Mouse (Mus musculus): ENCODE measurements around the gene Lasp1.

DNA sequence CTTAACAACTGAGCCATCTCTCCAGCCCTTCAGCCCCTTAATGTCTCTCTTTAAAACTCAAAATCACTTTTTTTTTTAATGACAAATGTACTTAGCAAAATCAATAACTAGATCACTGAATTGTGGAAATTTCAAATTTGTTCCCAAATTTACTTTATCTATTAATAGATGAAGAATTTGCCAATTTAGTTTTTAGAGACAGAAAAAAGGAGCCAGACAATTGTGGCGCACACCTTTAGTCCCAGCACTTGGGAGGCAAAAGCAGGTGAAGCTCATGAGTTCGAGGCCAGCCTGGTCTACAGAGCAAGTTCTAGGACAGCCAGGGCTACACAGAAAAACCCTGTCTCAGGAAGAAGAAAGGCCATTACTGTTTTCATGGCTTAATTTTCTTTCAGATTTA, 52.8 kb downstream of the Lasp1 start:
- TF ChIP-seq CTCF (IDR thresholded peaks at IDR 0.05), result no peak
- no peak for TF ChIP-seq POLR2A (IDR thresholded peaks at IDR 0.05; ENCODE audit: insufficient read depth, low read depth, low read length)
